Mouse (Mus musculus): ENCODE measurements at regions not wholly inside any gene's neighbourhood (a gene's known extent, or its start where the extent isn't known, plus 50 kb on each side); places are given as distances from the start of the nearest gene placed in this dataset.

- 93% methylated on average over 4 of the region's 4 CpGs for WGBS
- Histone ChIP-seq H3K4me1 (ENCODE audit: control insufficient read depth, insufficient read depth, low read length) (peaks cover 13% of the 10 kb centered on the region), H3K27me3 (ENCODE audit: control insufficient read depth, insufficient read depth, low read length) (no peaks in the 10 kb centered on the region), H3K36me3 (ENCODE audit: control insufficient read depth, insufficient read depth, low read length) (no peaks in the 10 kb centered on the region), H3K27ac (ENCODE audit: low read depth, low read length) (no peak overlapping the region), H3K4me2 (ENCODE audit: low read depth, low read length) (no peak overlapping the region), H3K9ac (replicated peaks; ENCODE audit: low read depth, low read length) (no peak overlapping the region), H3K4me3 (ENCODE audit: low read depth, low read length) (no peak overlapping the region), H3K9me3 (ENCODE audit: control insufficient read depth, low read length) (no peaks in the 10 kb centered on the region)
- no peak for ATAC-seq (ENCODE audit: low read depth)
Measured at GRCm38 (mm10) chr6:84269478-84269877, 261.1 kb downstream of the Dysf start.

DNA sequence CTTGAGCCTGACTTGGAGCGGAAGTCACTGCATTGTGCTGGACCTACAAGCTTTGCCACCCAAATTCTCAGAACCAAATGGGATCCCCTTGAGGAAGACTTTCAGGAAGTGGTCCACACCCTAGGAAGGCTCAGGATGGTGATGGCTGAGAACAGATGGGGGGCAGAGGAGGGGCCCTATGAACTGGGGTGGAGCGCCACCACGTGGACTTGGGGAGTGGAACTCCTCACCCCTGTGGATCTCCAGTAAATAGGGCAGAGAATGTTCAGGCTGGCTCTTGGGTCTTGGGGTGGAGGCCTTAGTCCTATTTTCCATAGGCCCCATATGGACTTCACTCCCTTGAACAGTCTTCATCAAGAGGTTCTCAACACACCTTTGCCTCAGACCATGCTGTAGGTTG lies 260.6 kb downstream of the Dysf start:
- Histone ChIP-seq H3K27ac (ENCODE audit: low read depth, low read length) (no peak overlapping the region), H3K4me1 (ENCODE audit: control insufficient read depth, insufficient read depth, low read length) (peaks cover 13% of the 10 kb centered on the region), H3K4me3 (ENCODE audit: low read depth, low read length) (no peak overlapping the region), H3K4me2 (ENCODE audit: low read depth, low read length) (no peak overlapping the region), H3K27me3 (ENCODE audit: control insufficient read depth, insufficient read depth, low read length) (no peaks in the 10 kb centered on the region), H3K36me3 (ENCODE audit: control insufficient read depth, insufficient read depth, low read length) (no peaks in the 10 kb centered on the region), H3K9me3 (ENCODE audit: control insufficient read depth, low read length) (no peaks in the 10 kb centered on the region), H3K9ac (replicated peaks; ENCODE audit: low read depth, low read length) (no peak overlapping the region)
- no peak for ATAC-seq (ENCODE audit: low read depth)
- WGBS = 75% methylated on average over 3 of the region's 3 CpGs

- Histone ChIP-seq H3K9me3 (ENCODE audit: control insufficient read depth, low read length) (no peaks in the 10 kb centered on the region), H3K9ac (replicated peaks; ENCODE audit: low read depth, low read length) (no peak overlapping the region), H3K4me3 (ENCODE audit: low read depth, low read length) (no peak overlapping the region), H3K36me3 (ENCODE audit: control insufficient read depth, insufficient read depth, low read length) (no peaks in the 10 kb centered on the region), H3K27me3 (ENCODE audit: control insufficient read depth, insufficient read depth, low read length) (no peaks in the 10 kb centered on the region), H3K4me1 (ENCODE audit: control insufficient read depth, insufficient read depth, low read length) (peaks cover 8% of the 10 kb centered on the region), H3K4me2 (ENCODE audit: low read depth, low read length) (no peak overlapping the region), H3K27ac (ENCODE audit: low read depth, low read length) (no peak overlapping the region)
- 86% methylated on average over 4 of the region's 4 CpGs for WGBS
- no peak for ATAC-seq (ENCODE audit: low read depth)
Measured at GRCm38 (mm10) chr6:84268111-84268510, 259.7 kb downstream of the Dysf start.

DNA sequence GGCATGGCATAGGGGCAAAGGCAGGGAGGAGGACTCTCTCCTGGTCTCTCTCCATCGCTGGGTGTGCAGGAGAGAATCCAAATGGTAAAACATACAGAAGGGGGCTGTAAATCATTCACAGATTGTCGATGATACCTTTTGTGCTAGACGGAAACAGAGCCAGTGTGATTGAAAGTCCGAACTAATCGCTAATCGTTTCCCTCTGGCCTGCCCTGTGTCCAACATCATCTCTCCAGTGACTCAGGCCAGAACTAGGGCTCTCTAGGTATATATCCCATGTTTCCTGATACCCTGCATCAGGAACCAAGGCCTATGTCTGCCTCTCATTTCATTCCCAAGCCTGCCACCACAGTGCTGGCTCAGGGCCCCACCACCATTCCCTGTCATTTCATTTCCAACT lies 259.1 kb downstream of the Dysf start:
- WGBS = 75% methylated on average over 6 of the region's 6 CpGs
- H3K4me2 ChIP-seq (ENCODE audit: low read depth, low read length) = no peak overlapping the region

GRCm38 (mm10) chr6:84266736-84267135 lies 258.3 kb downstream of the Dysf start:
- no peak overlapping the region for H3K27ac ChIP-seq (ENCODE audit: low read depth, low read length)
- no peak overlapping the region for H3K4me3 ChIP-seq (ENCODE audit: low read depth, low read length)
- 16% methylated on average over 13 of the region's 13 CpGs for WGBS
- no peaks in the 10 kb centered on the region for H3K4me1 ChIP-seq (ENCODE audit: control insufficient read depth, insufficient read depth, low read length)
- no peak overlapping the region for H3K4me2 ChIP-seq (ENCODE audit: low read depth, low read length)
- no peaks in the 10 kb centered on the region for H3K27me3 ChIP-seq (ENCODE audit: control insufficient read depth, insufficient read depth, low read length)
- H3K9me3 ChIP-seq (ENCODE audit: control insufficient read depth, low read length) = no peaks in the 10 kb centered on the region
- no peak overlapping the region for H3K9ac ChIP-seq (replicated peaks; ENCODE audit: low read depth, low read length)
- H3K36me3 ChIP-seq (ENCODE audit: control insufficient read depth, insufficient read depth, low read length) = no peaks in the 10 kb centered on the region
- peak; percentile 84 for ATAC-seq (ENCODE audit: low read depth)

More for the DNA sequence above, 259.1 kb downstream of the Dysf start:
- Histone ChIP-seq H3K27ac (ENCODE audit: low read depth, low read length) (no peak overlapping the region), H3K36me3 (ENCODE audit: control insufficient read depth, insufficient read depth, low read length) (no peaks in the 10 kb centered on the region), H3K4me3 (ENCODE audit: low read depth, low read length) (no peak overlapping the region), H3K4me1 (ENCODE audit: control insufficient read depth, insufficient read depth, low read length) (peaks cover 3% of the 10 kb centered on the region; the same call in 1 of the 2 replicates), H3K9me3 (ENCODE audit: control insufficient read depth, low read length) (no peaks in the 10 kb centered on the region), H3K9ac (replicated peaks; ENCODE audit: low read depth, low read length) (no peak overlapping the region), H3K27me3 (ENCODE audit: control insufficient read depth, insufficient read depth, low read length) (no peaks in the 10 kb centered on the region)
- ATAC-seq (ENCODE audit: low read depth) = no peak

- WGBS = 91% methylated on average over 4 of the region's 4 CpGs
- H3K4me2 ChIP-seq (ENCODE audit: low read depth, low read length) = no peak overlapping the region
- H3K9me3 ChIP-seq (ENCODE audit: control insufficient read depth, low read length) = no peaks in the 10 kb centered on the region
- no peak overlapping the region for H3K27ac ChIP-seq (ENCODE audit: low read depth, low read length)
- no peak for ATAC-seq (ENCODE audit: low read depth)
- H3K36me3 ChIP-seq (ENCODE audit: control insufficient read depth, insufficient read depth, low read length) = no peaks in the 10 kb centered on the region
- H3K27me3 ChIP-seq (ENCODE audit: control insufficient read depth, insufficient read depth, low read length) = no peaks in the 10 kb centered on the region
- H3K4me1 ChIP-seq (ENCODE audit: control insufficient read depth, insufficient read depth, low read length) = no peaks in the 10 kb centered on the region
- H3K9ac ChIP-seq (replicated peaks; ENCODE audit: low read depth, low read length) = no peak overlapping the region
- no peak overlapping the region for H3K4me3 ChIP-seq (ENCODE audit: low read depth, low read length)
Measured at GRCm38 (mm10) chr6:84264681-84265080, 256.3 kb downstream of the Dysf start.

- H3K9me3 ChIP-seq (ENCODE audit: control insufficient read depth, low read length) = no peaks in the 10 kb centered on the region
- H3K4me1 ChIP-seq (ENCODE audit: control insufficient read depth, insufficient read depth, low read length) = no peaks in the 10 kb centered on the region
- no peak overlapping the region for H3K4me3 ChIP-seq (ENCODE audit: low read depth, low read length)
- H3K27me3 ChIP-seq (ENCODE audit: control insufficient read depth, insufficient read depth, low read length) = no peaks in the 10 kb centered on the region
- no peak overlapping the region for H3K4me2 ChIP-seq (ENCODE audit: low read depth, low read length)
- H3K9ac ChIP-seq (replicated peaks; ENCODE audit: low read depth, low read length) = no peak overlapping the region
- ATAC-seq (ENCODE audit: low read depth) = no peak
- no peaks in the 10 kb centered on the region for H3K36me3 ChIP-seq (ENCODE audit: control insufficient read depth, insufficient read depth, low read length)
- WGBS = 50% methylated on average over 2 of the region's 2 CpGs
- no peak overlapping the region for H3K27ac ChIP-seq (ENCODE audit: low read depth, low read length)
Measured at GRCm38 (mm10) chr6:84263686-84264085, 255.3 kb downstream of the Dysf start.

- H3K4me2 ChIP-seq (ENCODE audit: low read depth, low read length) = no peak overlapping the region
- 54% methylated on average over 6 of the region's 6 CpGs for WGBS
- no peaks in the 10 kb centered on the region for H3K9me3 ChIP-seq (ENCODE audit: control insufficient read depth, low read length)
- H3K27ac ChIP-seq (ENCODE audit: low read depth, low read length) = no peak overlapping the region
- no peaks in the 10 kb centered on the region for H3K4me1 ChIP-seq (ENCODE audit: control insufficient read depth, insufficient read depth, low read length)
- H3K36me3 ChIP-seq (ENCODE audit: control insufficient read depth, insufficient read depth, low read length) = no peaks in the 10 kb centered on the region
- no peak overlapping the region for H3K4me3 ChIP-seq (ENCODE audit: low read depth, low read length)
- ATAC-seq (ENCODE audit: low read depth) = no peak
- H3K9ac ChIP-seq (replicated peaks; ENCODE audit: low read depth, low read length) = no peak overlapping the region
- H3K27me3 ChIP-seq (ENCODE audit: control insufficient read depth, insufficient read depth, low read length) = no peaks in the 10 kb centered on the region
Measured at GRCm38 (mm10) chr6:84262766-84263165, 254.4 kb downstream of the Dysf start.

- H3K9me3 ChIP-seq (ENCODE audit: control insufficient read depth, low read length) = no peaks in the 10 kb centered on the region
- 96% methylated on average over 3 of the region's 3 CpGs for WGBS
Measured at GRCm38 (mm10) chr6:84261483-84261882, 253.1 kb downstream of the Dysf start.

More at GRCm38 (mm10) chr6:84261483-84261882, 253.1 kb downstream of the Dysf start:
- H3K9ac ChIP-seq (replicated peaks; ENCODE audit: low read depth, low read length) = no peak overlapping the region
- H3K27me3 ChIP-seq (ENCODE audit: control insufficient read depth, insufficient read depth, low read length) = no peaks in the 10 kb centered on the region
- H3K36me3 ChIP-seq (ENCODE audit: control insufficient read depth, insufficient read depth, low read length) = no peaks in the 10 kb centered on the region
- no peak overlapping the region for H3K27ac ChIP-seq (ENCODE audit: low read depth, low read length)
- H3K4me3 ChIP-seq (ENCODE audit: low read depth, low read length) = no peak overlapping the region
- no peak overlapping the region for H3K4me2 ChIP-seq (ENCODE audit: low read depth, low read length)
- ATAC-seq (ENCODE audit: low read depth) = no peak
- no peaks in the 10 kb centered on the region for H3K4me1 ChIP-seq (ENCODE audit: control insufficient read depth, insufficient read depth, low read length)

All from neural tube, embryonic 14.5 days (tissue).